Mouse (Mus musculus) kidney, embryonic 14.5 days (tissue): ENCODE results near the gene 4931440F15Rik. TPM values are rescaled to one million over a fixed set of nuclear protein-coding genes. Genes with fewer than 3 reads are reported as not detected.

Experiments
- ATAC-seq: fragments of 200-750 bp; cut with Nextera tagmentation; 2 replicates; pipeline ENCODE4 v1.8.0; 2017; ENCODE audit warnings: moderate number of reproducible peaks, mild to moderate bottlenecking, moderate TSS enrichment, moderate library complexity; ENCODE audit not compliant: low FRiP score, low TSS enrichment
- H3K27ac ChIP-seq: fragments of 300-500 bp; sonication (generic); 2 replicates; pipeline ENCODE4 v1.5.1; 2014; ENCODE audit warnings: low read depth, mild to moderate bottlenecking, low read length, moderate library complexity, mixed read lengths
- H3K27me3 ChIP-seq: fragments of 300-500 bp; sonication (generic); 2 replicates; pipeline ENCODE4 v1.6.1; 2014; ENCODE audit warnings: mild to moderate bottlenecking, low read length; ENCODE audit not compliant: control insufficient read depth, insufficient read depth
- H3K36me3 ChIP-seq: fragments of 300-500 bp; sonication (generic); 2 replicates; pipeline ENCODE4 v1.6.1; 2014; ENCODE audit warnings: low read length, mixed read lengths; ENCODE audit not compliant: control insufficient read depth, insufficient read depth
- H3K4me1 ChIP-seq: fragments of 300-500 bp; sonication (generic); 2 replicates; pipeline ENCODE4 v1.6.1; 2014; ENCODE audit warnings: low read length, mixed read lengths; ENCODE audit not compliant: control insufficient read depth, insufficient read depth
- H3K4me2 ChIP-seq: fragments of 300-500 bp; sonication (generic); replicated peaks from 2 replicates; pipeline ENCODE4 v1.6.1; 2014; ENCODE audit warnings: low read depth, mild to moderate bottlenecking, low read length
- H3K4me3 ChIP-seq: fragments of 300-500 bp; sonication (generic); 2 replicates; pipeline ENCODE4 v1.5.1; 2014; ENCODE audit warnings: mild to moderate bottlenecking, low read length
- H3K9ac ChIP-seq: fragments of 300-500 bp; sonication (generic); 2 replicates; pipeline ENCODE4 v1.6.1; 2014; ENCODE audit warnings: low read depth, mild to moderate bottlenecking, low read length, moderate library complexity
- H3K9me3 ChIP-seq: fragments of 300-500 bp; sonication (generic); 2 replicates; pipeline ENCODE4 v1.6.1; 2016; ENCODE audit warnings: low read length; ENCODE audit not compliant: control insufficient read depth
- WGBS: fragments of 180-500 bp; shearing (Covaris S2); extraction: QIAGEN DNeasy Blood & Tissue Kit; methylation state at CpG from one replicate; pipeline ENCODE4 v1.1.7; 2014; 5-methylcytosine and 5-hydroxymethylcytosine counted together
- polyA plus RNA-seq: library from polyadenylated mRNA; unstranded; fragments of >200 nt; fragmentation: Nextera tagmentation; extraction: Ambion mirVana; gene quantifications from 2 replicates; pipeline ENCODE4 v1.2.1, GENCODE M21; 2014

4931440F15Rik gene
- polyA plus RNA-seq, 1 experiment from 2014 or later, result 0.08 TPM

- no peak overlapping the region for H3K4me3 ChIP-seq
- no peak overlapping the region for H3K4me2 ChIP-seq
- H3K4me1 ChIP-seq, result no peaks in the 10 kb centered on the region
- H3K27me3 ChIP-seq, result no peaks in the 10 kb centered on the region
- no peak for ATAC-seq
- no peak overlapping the region for H3K9ac ChIP-seq
- H3K9me3 ChIP-seq, result no peaks in the 10 kb centered on the region
- H3K36me3 ChIP-seq, result no peaks in the 10 kb centered on the region
- no peak overlapping the region for H3K27ac ChIP-seq
- WGBS, result 72% methylated on average over 7 of the region's 7 CpGs
These were observed 16.4 kb downstream of the 4931440F15Rik start for GRCm38 (mm10) chr11:29808981-29809589.

- Histone ChIP-seq H3K9me3 (no peaks in the 10 kb centered on the region), H3K4me3 (no peak overlapping the region), H3K9ac (no peak overlapping the region), H3K4me1 (no peaks in the 10 kb centered on the region), H3K4me2 (no peak overlapping the region), H3K27me3 (no peaks in the 10 kb centered on the region), H3K27ac (no peak overlapping the region), H3K36me3 (no peaks in the 10 kb centered on the region)
- no peak for ATAC-seq
- 42% methylated on average over 9 of the region's 9 CpGs for WGBS
These were observed 17.1 kb downstream of the 4931440F15Rik start for GRCm38 (mm10) chr11:29808173-29808980.

GRCm38 (mm10) chr11:29807325-29807724 lies 18.1 kb downstream of the 4931440F15Rik start:
- no peak overlapping the region for H3K27ac ChIP-seq
- no peaks in the 10 kb centered on the region for H3K9me3 ChIP-seq
- no peaks in the 10 kb centered on the region for H3K4me1 ChIP-seq
- no peak overlapping the region for H3K4me2 ChIP-seq
- H3K9ac ChIP-seq, result no peak overlapping the region
- no peaks in the 10 kb centered on the region for H3K27me3 ChIP-seq
- ATAC-seq, result no peak
- no peaks in the 10 kb centered on the region for H3K36me3 ChIP-seq
- 87% methylated on average over 5 of the region's 5 CpGs for WGBS
- no peak overlapping the region for H3K4me3 ChIP-seq

DNA sequence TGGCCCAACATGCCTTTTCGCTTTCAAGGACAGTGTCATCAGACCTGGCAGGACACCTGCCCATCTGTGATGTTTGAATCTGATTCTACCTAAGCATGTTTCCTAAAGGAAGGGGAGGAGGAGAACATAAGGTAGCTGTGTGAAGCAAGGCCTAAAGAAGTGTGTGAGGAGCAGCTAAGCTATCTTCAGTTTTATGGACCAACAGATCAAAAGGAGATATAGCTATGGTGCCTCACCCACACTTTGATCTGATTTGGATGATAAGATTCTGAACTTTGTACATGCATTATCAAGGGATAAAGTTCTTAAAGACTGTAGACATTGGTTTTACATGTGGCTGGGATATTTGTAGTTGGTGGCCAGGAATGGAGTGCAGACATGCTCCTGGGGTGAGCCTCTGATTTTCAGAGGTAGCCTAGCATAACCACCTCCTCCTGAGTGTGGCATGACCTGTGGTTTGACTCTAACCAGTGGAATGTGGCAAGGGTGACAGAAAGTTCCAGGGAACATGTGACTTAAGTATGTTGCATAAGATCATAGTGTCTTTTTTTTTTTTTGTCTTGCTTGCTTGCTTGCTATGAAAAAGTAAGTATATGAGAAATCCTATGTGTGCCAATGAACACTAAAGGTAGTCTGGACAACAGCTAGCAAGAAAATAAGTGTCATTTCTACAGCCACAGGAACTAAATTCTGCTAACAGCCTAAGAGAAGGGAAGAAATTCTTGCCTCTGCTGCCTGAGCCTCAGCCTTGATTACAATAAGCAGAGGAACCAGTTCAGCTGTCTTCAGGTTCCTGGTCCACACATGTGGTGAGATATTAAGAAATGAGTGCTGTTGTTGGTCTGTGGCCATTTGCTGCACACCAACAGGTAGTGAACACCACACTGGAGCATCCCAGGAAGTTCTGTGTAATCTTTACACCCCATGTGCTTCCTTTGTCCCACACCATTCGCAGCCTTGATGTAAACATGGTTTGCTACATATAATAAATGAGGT lies 23.7 kb downstream of the 4931440F15Rik start:
- ATAC-seq, result no peak
- no peaks in the 10 kb centered on the region for H3K9me3 ChIP-seq
- H3K36me3 ChIP-seq, result no peaks in the 10 kb centered on the region
- H3K27ac ChIP-seq, result no peak overlapping the region
- 90% methylated on average over 2 of the region's 2 CpGs for WGBS
- H3K27me3 ChIP-seq, result no peaks in the 10 kb centered on the region
- H3K4me2 ChIP-seq, result no peak overlapping the region
- H3K4me3 ChIP-seq, result no peak overlapping the region
- no peak overlapping the region for H3K9ac ChIP-seq
- H3K4me1 ChIP-seq, result no peaks in the 10 kb centered on the region

- no peaks in the 10 kb centered on the region for H3K36me3 ChIP-seq
- no peak for ATAC-seq
- H3K4me3 ChIP-seq, result no peak overlapping the region
- no peaks in the 10 kb centered on the region for H3K4me1 ChIP-seq
- H3K27ac ChIP-seq, result no peak overlapping the region
- WGBS, result 48% methylated on average over 1 of the region's 1 CpGs
- no peaks in the 10 kb centered on the region for H3K27me3 ChIP-seq
- no peaks in the 10 kb centered on the region for H3K9me3 ChIP-seq
- H3K9ac ChIP-seq, result no peak overlapping the region
- H3K4me2 ChIP-seq, result no peak overlapping the region
These were observed 25.6 kb downstream of the 4931440F15Rik start for GRCm38 (mm10) chr11:29799839-29800238.

GRCm38 (mm10) chr11:29795106-29795505 lies 30.4 kb downstream of the 4931440F15Rik start:
- Histone ChIP-seq H3K4me3 (no peak overlapping the region), H3K9ac (no peak overlapping the region), H3K36me3 (no peaks in the 10 kb centered on the region), H3K9me3 (no peaks in the 10 kb centered on the region), H3K27ac (no peak overlapping the region), H3K4me1 (no peaks in the 10 kb centered on the region), H3K27me3 (no peaks in the 10 kb centered on the region), H3K4me2 (no peak overlapping the region)
- 91% methylated on average over 6 of the region's 6 CpGs for WGBS
- no peak for ATAC-seq

- Histone ChIP-seq H3K4me2 (no peak overlapping the region), H3K27me3 (no peaks in the 10 kb centered on the region), H3K36me3 (no peaks in the 10 kb centered on the region), H3K9ac (no peak overlapping the region), H3K9me3 (no peaks in the 10 kb centered on the region), H3K4me1 (no peaks in the 10 kb centered on the region), H3K4me3 (no peak overlapping the region), H3K27ac (no peak overlapping the region)
- WGBS, result 47% methylated on average over 2 of the region's 2 CpGs
- no peak for ATAC-seq
These were observed 31.0 kb downstream of the 4931440F15Rik start for GRCm38 (mm10) chr11:29794475-29794874.

DNA sequence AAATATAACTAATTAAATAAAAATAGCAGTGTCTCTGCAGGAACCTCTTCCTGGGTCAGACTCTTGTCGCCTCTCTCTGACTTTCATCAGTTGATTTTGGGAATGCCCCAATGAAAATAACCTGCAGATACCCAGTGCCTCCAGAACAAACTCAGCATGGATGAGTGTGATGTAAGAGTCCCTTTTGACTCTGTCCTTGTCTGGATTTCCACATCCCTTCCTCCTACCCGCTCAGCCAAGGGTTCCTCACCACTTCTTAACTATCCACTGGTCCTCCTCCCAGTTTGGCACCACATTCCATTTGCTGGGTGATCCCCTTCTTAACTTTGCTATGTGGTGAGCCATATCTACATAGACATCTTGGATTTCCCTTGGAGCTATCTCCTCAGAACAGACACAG lies 34.7 kb downstream of the 4931440F15Rik start:
- Histone ChIP-seq H3K27me3 (no peaks in the 10 kb centered on the region), H3K4me3 (no peak overlapping the region), H3K36me3 (no peaks in the 10 kb centered on the region), H3K27ac (no peak overlapping the region), H3K4me2 (no peak overlapping the region), H3K9me3 (no peaks in the 10 kb centered on the region), H3K9ac (no peak overlapping the region), H3K4me1 (no peaks in the 10 kb centered on the region)
- 83% methylated on average over 2 of the region's 2 CpGs for WGBS
- ATAC-seq, result no peak
